Mouse (Mus musculus) adrenal gland, adult 8-10 months (tissue): ENCODE data around the gene Mrgprx2. TPM values are rescaled to one million over a fixed set of nuclear protein-coding genes. Genes with fewer than 3 reads are reported as not detected.
"Not testable (repeated sequence)": the region's sequence is repeated elsewhere in the genome, so short reads cannot be mapped to it uniquely, and the experiment has no call there.

Experiments
- DNase-seq: peaks from one replicate; pipeline ENCODE4 v3.0.0; 2022
- total RNA-seq, 4 experiments: library from RNA; stranded (reverse); gene quantifications; 2 replicates each; pipeline ENCODE4 v1.2.4; 2022

Mrgprx2 gene
- total RNA-seq, result under 1 TPM in 1 of 4 experiments, not detected in 3; 0.06 TPM

DNA sequence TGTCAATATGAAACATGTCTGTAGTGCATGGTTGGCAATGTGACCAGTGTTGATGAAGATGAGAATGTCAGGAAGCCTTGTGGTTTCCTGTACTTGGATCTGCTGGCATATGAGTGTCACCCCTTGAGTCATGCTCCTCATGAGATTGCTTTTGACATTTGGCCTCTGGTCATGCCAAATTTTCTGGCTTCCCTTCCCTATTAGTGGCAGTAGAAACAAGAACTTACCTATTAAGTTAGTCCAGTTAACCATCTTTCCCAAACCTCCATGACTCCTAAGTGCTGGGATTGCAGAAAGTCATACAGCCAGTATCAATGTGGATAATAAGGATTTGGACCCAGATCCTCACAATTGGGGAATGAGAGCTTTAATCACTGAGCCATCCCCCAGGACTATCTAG lies at the start of gene Mrgprx2:
Gene Mrgprx2 (minus strand): TSS at position 101 of the 400 bp plus-strand sequence.
- DNase-seq, result no peak

DNA sequence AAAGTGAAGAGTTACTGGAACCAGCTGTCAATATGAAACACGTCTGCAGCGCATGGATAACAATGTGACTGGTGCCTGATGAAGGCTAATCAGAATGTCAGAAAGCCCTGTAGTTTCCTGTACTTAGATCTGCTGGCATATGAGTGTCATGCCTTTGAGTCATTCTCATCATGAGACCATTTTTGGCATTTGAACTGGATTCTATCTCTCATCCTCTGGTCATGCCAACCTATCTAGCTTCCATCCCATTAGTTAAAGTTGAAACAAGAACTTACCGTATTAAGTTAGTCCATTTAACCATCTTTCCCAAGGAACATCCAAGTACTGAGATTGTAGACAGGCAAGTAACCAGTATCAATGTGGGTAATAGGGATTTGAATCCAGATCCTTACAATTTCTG lies 42.9 kb downstream of the Mrgprx2 start, which contains the start of gene Mrgprb1:
Gene Mrgprb1 (minus strand): TSS at position 101 of the 400 bp plus-strand sequence.
- no peak for DNase-seq

- no peak for DNase-seq
Observed at GRCm38 (mm10) chr7:48436581-48436980, 62.5 kb downstream of the Mrgprx2 start.

GRCm38 (mm10) chr7:48435936-48436335 lies 63.2 kb downstream of the Mrgprx2 start:
- DNase-seq, result not testable (repeated sequence)

Other genes with a start within 250 kb of the Mrgprx2 start
- not detected for gene Mrgprb8, start 110.8 kb downstream of the Mrgprx2 start, total RNA-seq
- gene Mrgprb1, start 43.0 kb downstream of the Mrgprx2 start, total RNA-seq, result under 1 TPM in 1 of 4 experiments, not detected in 3; 0.07 TPM
- under 1 TPM in 1 of 4 experiments, not detected in 3; 0.14 TPM for gene Mrgprb2, start 58.8 kb upstream of the Mrgprx2 start, total RNA-seq
- not detected for gene Mrgprb3, start 144.5 kb upstream of the Mrgprx2 start, total RNA-seq